Mouse (Mus musculus): Measurements from ENCODE around the gene Cog3.

Cog3 gene

DNA sequence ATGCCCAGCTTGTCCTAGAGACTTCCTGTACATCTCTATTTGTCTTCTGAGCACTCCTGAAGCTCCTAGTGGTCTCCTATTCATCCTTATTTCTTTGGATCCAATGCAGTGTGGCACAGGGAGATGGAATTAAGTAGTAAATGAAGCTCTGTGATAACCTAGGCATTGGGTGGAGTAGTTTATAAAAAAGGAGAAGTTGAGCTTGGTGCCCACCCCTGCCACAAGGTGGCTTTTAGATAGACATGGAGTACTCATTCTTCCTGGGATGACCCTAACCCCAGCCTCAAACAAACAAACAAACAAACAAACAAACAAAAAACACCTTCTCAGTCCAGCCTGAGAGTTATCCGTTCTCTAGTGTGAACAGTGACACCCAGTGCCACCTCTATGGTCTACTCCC lies 56.4 kb downstream of the Cog3 start:
- no peak for DNase-seq (ENCODE audit: low spot score)

DNA sequence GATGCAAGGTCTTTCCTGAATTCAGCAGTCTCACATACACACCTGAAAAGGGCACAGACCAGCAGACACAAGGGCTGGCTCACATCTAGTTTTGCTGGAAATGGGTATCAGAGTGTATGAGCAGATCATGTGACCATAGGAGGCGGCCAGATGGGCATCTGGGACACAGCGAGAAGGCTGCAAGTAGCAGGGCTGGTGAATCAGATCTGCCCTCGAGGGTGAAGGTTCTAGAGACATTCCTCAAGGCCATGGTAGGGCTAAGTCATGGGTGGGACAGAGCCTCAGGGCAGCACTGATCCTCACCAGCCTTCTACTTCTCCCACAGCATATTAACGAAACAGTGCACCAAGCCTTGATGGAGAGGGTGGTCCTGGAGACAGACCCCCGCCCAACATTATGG lies 58.2 kb downstream of the Cog3 start:
- DNase-seq (ENCODE audit: low spot score), result no peak

DNA sequence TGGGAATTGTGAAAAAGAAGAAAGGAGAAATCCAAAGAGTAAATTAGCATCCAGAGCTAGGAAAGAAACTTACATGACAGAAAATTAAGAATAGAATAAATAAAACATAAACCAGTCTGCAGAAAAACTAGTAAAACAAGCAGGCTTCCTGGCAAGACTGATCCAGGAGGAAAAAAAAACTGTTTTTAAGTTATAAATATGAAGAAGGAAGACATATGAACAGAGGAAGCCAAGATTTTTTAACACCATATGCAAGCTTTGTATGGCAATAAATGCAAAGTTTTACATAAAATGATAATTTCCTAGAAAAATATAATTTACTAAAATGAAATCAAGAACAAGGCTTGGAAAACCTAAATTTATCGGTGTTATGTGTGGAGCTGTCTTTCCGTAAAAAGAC lies 63.9 kb downstream of the Cog3 start:
- DNase-seq (ENCODE audit: low spot score), result no peak

DNA sequence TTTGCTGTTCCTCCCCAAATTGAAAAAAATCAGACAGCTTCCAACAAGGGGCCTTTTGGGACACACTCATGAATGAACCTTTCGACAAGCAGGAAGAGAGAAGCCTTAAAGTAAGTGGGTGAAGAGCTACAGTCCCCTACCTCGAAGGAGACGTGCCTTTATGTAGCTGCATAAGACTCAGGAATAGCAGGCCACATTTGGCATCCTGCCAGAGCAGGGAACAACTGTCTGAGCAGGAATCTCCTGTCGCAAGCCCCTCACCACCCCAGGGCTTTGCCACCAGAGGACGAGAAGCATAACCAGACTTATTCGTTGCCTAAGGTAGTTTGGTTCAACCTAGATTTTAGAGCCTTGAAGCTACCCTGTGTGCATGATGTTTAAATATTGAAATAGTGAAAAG lies 78.0 kb downstream of the Cog3 start:
- DNase-seq (ENCODE audit: low spot score), result no peak

DNA sequence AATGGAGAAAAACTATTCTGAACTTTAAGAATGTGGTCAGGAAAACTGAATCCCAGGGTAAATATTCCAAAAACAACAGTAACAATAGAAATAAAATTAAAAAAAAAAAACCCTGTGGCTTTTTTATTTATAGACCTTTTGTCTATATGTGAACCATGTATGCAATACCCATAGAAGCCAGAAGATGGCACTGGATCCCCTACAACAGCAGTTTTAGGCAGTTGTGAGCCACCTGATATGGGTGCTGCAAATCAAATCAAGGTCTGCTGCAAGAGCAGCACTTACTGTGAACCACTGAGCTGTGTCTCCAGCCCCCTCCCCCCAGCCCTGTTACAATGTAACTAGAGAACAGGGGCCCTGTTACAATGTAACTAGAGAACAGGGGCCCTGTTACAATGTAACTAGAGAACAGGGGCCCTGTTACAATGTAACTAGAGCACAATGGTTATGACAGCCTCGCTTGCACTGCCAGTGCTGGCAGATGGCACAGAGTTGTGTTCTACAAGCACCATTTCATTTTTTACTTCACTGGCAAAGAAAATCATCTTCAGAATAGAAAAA lies 85.2 kb downstream of the Cog3 start:
- no peak for DNase-seq (ENCODE audit: low spot score)

DNA sequence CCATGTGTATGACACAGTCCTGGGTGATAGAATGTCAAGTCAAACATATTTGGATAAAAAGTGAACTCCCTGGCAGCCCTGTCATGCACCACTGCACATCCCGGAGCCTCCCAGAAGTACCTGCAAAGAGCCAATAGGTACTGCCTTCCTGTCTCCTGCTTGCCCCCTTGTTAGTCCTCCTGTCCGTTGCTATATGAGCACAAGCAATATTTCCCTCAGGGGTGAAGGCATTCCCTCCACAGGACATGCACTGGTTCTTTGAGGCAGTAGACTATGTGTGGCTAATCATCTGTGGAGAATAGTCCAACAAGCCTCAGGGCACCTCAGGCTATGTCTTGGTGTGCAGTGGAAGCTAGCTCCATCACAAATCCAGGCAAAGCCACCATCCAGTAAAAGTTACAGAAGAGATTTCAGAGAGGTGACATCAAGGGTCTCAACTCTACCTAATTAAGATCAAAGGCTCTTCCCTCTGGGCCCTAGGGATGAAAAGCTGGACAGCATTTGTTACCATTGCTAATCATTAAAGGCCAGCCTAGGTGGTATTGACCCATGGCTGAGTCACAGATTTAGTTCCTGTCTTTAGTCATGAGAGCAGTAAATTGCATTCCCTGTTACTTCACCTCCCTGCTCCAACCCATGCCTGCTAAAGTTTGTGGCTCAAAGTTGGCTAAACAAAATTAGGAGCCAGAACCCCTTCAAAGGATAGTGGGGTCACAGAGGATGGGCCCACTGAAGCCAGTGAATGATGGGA lies 88.7 kb downstream of the Cog3 start:
- DNase-seq (ENCODE audit: low spot score), result no peak

DNA sequence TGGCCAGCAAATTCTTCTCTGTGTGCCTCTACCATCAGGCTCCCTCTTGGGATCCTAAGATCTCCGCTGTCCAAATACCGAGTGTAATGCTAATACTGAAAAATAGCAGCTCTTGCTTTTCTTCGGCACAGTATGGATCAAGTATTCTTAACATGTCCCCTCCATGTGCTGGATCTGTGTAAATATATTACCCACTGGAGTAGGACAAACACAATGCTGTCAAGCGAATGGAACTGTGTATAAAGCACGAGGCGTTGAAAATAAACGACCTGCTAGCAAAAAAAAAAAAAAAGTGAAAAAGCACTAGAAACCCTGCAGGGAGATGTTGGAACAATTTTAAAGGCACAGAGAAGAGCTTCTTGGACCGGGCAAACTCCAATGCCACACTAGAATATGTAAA lies 92.8 kb downstream of the Cog3 start:
- DNase-seq (ENCODE audit: low spot score), result no peak

DNA sequence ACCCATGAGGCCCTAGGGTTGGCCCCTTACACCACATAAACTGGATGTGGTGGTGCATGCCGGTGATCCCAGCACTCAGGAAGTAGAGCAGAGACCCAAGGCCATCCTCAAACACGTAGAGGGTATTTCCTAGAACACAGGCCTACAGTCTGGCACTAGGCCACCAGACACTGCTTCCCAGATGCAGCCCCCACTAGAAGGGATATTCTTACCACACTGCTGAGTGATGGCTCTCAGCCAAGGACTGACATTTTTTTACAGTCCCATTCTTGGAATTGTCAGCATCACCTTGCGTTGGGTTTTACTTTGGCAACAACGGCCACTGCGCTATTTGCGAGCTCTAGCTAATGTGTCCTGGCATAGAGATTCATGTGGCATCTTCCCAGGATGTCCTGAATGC lies 93.4 kb downstream of the Cog3 start:
- no peak for DNase-seq (ENCODE audit: low spot score)
